Mouse (Mus musculus): ENCODE data around the gene Sohlh2. TPM values are rescaled to one million over a fixed set of nuclear protein-coding genes. Genes with fewer than 3 reads are reported as not detected.

Gene Sohlh2
- polyA plus RNA-seq, 1 experiment from 2014 or later, result 0.06 TPM

- no peaks in the 10 kb centered on the region for H3K27me3 ChIP-seq (replicated peaks)
- ATAC-seq, result no peak
- no peak overlapping the region for H3K4me3 ChIP-seq (replicated peaks)
- no peaks in the 10 kb centered on the region for H3K4me1 ChIP-seq (replicated peaks)
- no peaks in the 10 kb centered on the region for H3K9me3 ChIP-seq
- no peak overlapping the region for H3K27ac ChIP-seq
- no peak overlapping the region for H3K4me2 ChIP-seq (replicated peaks)
- H3K9ac ChIP-seq, result no peak overlapping the region
- no peaks in the 10 kb centered on the region for H3K36me3 ChIP-seq
- WGBS, result 64% methylated on average over 6 of the region's 6 CpGs
Measured at GRCm38 (mm10) chr3:55214413-55214812, 32.6 kb downstream of the Sohlh2 start.

- Histone ChIP-seq H3K4me1 (replicated peaks) (no peaks in the 10 kb centered on the region; the same call in 1 of the 2 replicates), H3K27ac (no peak overlapping the region), H3K4me2 (replicated peaks) (no peak overlapping the region), H3K9ac (no peak overlapping the region), H3K36me3 (no peaks in the 10 kb centered on the region), H3K27me3 (replicated peaks) (no peaks in the 10 kb centered on the region), H3K4me3 (replicated peaks) (no peak overlapping the region), H3K9me3 (no peaks in the 10 kb centered on the region)
- ATAC-seq, result no peak
- 87% methylated on average over 2 of the region's 2 CpGs for WGBS
Measured at GRCm38 (mm10) chr3:55222502-55222901, 40.7 kb downstream of the Sohlh2 start.

GRCm38 (mm10) chr3:55223862-55224261 is 42.0 kb downstream of the Sohlh2 start:
- H3K9ac ChIP-seq, result no peak overlapping the region
- no peaks in the 10 kb centered on the region for H3K36me3 ChIP-seq
- H3K27ac ChIP-seq, result no peak overlapping the region
- no peak for ATAC-seq
- H3K27me3 ChIP-seq (replicated peaks), result no peaks in the 10 kb centered on the region
- H3K9me3 ChIP-seq, result no peaks in the 10 kb centered on the region
- WGBS, result 72% methylated on average over 3 of the region's 3 CpGs
- H3K4me1 ChIP-seq (replicated peaks), result no peaks in the 10 kb centered on the region; the same call in 1 of the 2 replicates
- no peak overlapping the region for H3K4me3 ChIP-seq (replicated peaks)
- no peak overlapping the region for H3K4me2 ChIP-seq (replicated peaks)

GRCm38 (mm10) chr3:55226501-55227213 is 44.8 kb downstream of the Sohlh2 start:
- Histone ChIP-seq H3K27me3 (replicated peaks) (no peaks in the 10 kb centered on the region), H3K4me3 (replicated peaks) (no peak overlapping the region), H3K9ac (no peak overlapping the region), H3K36me3 (no peaks in the 10 kb centered on the region), H3K4me2 (replicated peaks) (peak overlapping the region; percentile 43), H3K9me3 (no peaks in the 10 kb centered on the region), H3K4me1 (replicated peaks) (no peaks in the 10 kb centered on the region; the same call in 1 of the 2 replicates), H3K27ac (no peak overlapping the region)
- 31% methylated on average over 18 of the region's 18 CpGs for WGBS
- peak; percentile 98 for ATAC-seq

GRCm38 (mm10) chr3:55227214-55227581 is 45.4 kb downstream of the Sohlh2 start:
- no peaks in the 10 kb centered on the region for H3K27me3 ChIP-seq (replicated peaks)
- no peaks in the 10 kb centered on the region for H3K36me3 ChIP-seq
- no peak overlapping the region for H3K4me3 ChIP-seq (replicated peaks)
- ATAC-seq, result peak; percentile 77
- H3K9ac ChIP-seq, result no peak overlapping the region
- no peaks in the 10 kb centered on the region for H3K9me3 ChIP-seq
- H3K27ac ChIP-seq, result no peak overlapping the region
- peak overlapping the region; percentile 43 for H3K4me2 ChIP-seq (replicated peaks)
- WGBS, result 37% methylated on average over 4 of the region's 4 CpGs
- H3K4me1 ChIP-seq (replicated peaks), result no peaks in the 10 kb centered on the region; the same call in 1 of the 2 replicates

GRCm38 (mm10) chr3:55241730-55242421 is 60.0 kb downstream of the Sohlh2 start, which contains the start of gene Dclk1:
TSS of gene Dclk1 (plus strand) at chr3:55242364.
- ATAC-seq, result peak; percentile 38
- peaks cover 12% of the 10 kb centered on the region for H3K4me1 ChIP-seq (replicated peaks)
- H3K36me3 ChIP-seq, result no peaks in the 10 kb centered on the region
- H3K9me3 ChIP-seq, result no peaks in the 10 kb centered on the region
- peak within 1 kb of the TSS; percentile 50 for H3K9ac ChIP-seq
- H3K27ac ChIP-seq, result peak within 1 kb of the TSS; percentile 44; the same call in 1 of the 2 replicates
- 47% methylated on average over 10 of the region's 10 CpGs for WGBS
- peak within 1 kb of the TSS; percentile 50 for H3K4me3 ChIP-seq (replicated peaks)
- H3K27me3 ChIP-seq (replicated peaks), result peaks cover 16% of the 10 kb centered on the region
- H3K4me2 ChIP-seq (replicated peaks), result peak within 1 kb of the TSS; percentile 94

GRCm38 (mm10) chr3:55242422-55243055 is 60.7 kb downstream of the Sohlh2 start:
- Histone ChIP-seq H3K27me3 (replicated peaks) (peaks cover 16% of the 10 kb centered on the region), H3K4me2 (replicated peaks) (peak overlapping the region; percentile 94), H3K9ac (peak overlapping the region; percentile 50), H3K27ac (peak overlapping the region; percentile 44; the same call in 1 of the 2 replicates), H3K36me3 (no peaks in the 10 kb centered on the region), H3K9me3 (no peaks in the 10 kb centered on the region), H3K4me3 (replicated peaks) (peak overlapping the region; percentile 50), H3K4me1 (replicated peaks) (peaks cover 12% of the 10 kb centered on the region)
- under 1% methylated on average over 43 of the region's 45 CpGs for WGBS
- ATAC-seq, result peak; percentile 89

- WGBS, result 3% methylated on average over 8 of the region's 8 CpGs
- peak overlapping the region; percentile 50 for H3K9ac ChIP-seq
- no peak; the same call in 1 of the 2 replicates for ATAC-seq
Measured at GRCm38 (mm10) chr3:55243056-55243471, 61.2 kb downstream of the Sohlh2 start.

GRCm38 (mm10) chr3:55244087-55244486 is 62.3 kb downstream of the Sohlh2 start:
- no peak for ATAC-seq
- peaks cover 12% of the 10 kb centered on the region for H3K4me1 ChIP-seq (replicated peaks)
- no peak overlapping the region for H3K4me3 ChIP-seq (replicated peaks)
- H3K9me3 ChIP-seq, result no peaks in the 10 kb centered on the region
- H3K36me3 ChIP-seq, result no peaks in the 10 kb centered on the region
- H3K4me2 ChIP-seq (replicated peaks), result no peak overlapping the region
- H3K27ac ChIP-seq, result no peak overlapping the region
- 80% methylated on average over 6 of the region's 6 CpGs for WGBS
- H3K27me3 ChIP-seq (replicated peaks), result peaks cover 16% of the 10 kb centered on the region
- H3K9ac ChIP-seq, result no peak overlapping the region

More at GRCm38 (mm10) chr3:55243056-55243471, 61.2 kb downstream of the Sohlh2 start:
- peaks cover 12% of the 10 kb centered on the region for H3K4me1 ChIP-seq (replicated peaks)
- peak overlapping the region; percentile 50 for H3K4me3 ChIP-seq (replicated peaks)
- H3K9me3 ChIP-seq, result no peaks in the 10 kb centered on the region
- no peaks in the 10 kb centered on the region for H3K36me3 ChIP-seq
- H3K4me2 ChIP-seq (replicated peaks), result peak overlapping the region; percentile 94
- peaks cover 16% of the 10 kb centered on the region for H3K27me3 ChIP-seq (replicated peaks)
- H3K27ac ChIP-seq, result no peak overlapping the region

- 88% methylated on average over 12 of the region's 12 CpGs for WGBS
- no peak overlapping the region for H3K4me2 ChIP-seq (replicated peaks)
- H3K9ac ChIP-seq, result no peak overlapping the region
- H3K27ac ChIP-seq, result no peak overlapping the region
- peaks cover 12% of the 10 kb centered on the region for H3K4me1 ChIP-seq (replicated peaks)
- peaks cover 13% of the 10 kb centered on the region for H3K27me3 ChIP-seq (replicated peaks)
- H3K9me3 ChIP-seq, result no peaks in the 10 kb centered on the region
- no peak for ATAC-seq
- H3K4me3 ChIP-seq (replicated peaks), result no peak overlapping the region
- H3K36me3 ChIP-seq, result no peaks in the 10 kb centered on the region
Measured at GRCm38 (mm10) chr3:55246618-55247272, 64.9 kb downstream of the Sohlh2 start.

GRCm38 (mm10) chr3:55248048-55248447 is 66.2 kb downstream of the Sohlh2 start:
- Histone ChIP-seq H3K9ac (no peak overlapping the region), H3K4me2 (replicated peaks) (no peak overlapping the region), H3K27ac (no peak overlapping the region), H3K4me1 (replicated peaks) (peaks cover 2% of the 10 kb centered on the region), H3K4me3 (replicated peaks) (no peak overlapping the region), H3K27me3 (replicated peaks) (peaks cover 5% of the 10 kb centered on the region), H3K9me3 (no peaks in the 10 kb centered on the region), H3K36me3 (no peaks in the 10 kb centered on the region)
- no peak for ATAC-seq
- 89% methylated on average over 3 of the region's 3 CpGs for WGBS

GRCm38 (mm10) chr3:55248508-55248907 is 66.7 kb downstream of the Sohlh2 start:
- H3K4me1 ChIP-seq (replicated peaks), result no peaks in the 10 kb centered on the region
- WGBS, result 76% methylated on average over 6 of the region's 6 CpGs
- peaks cover 4% of the 10 kb centered on the region for H3K27me3 ChIP-seq (replicated peaks)
- ATAC-seq, result no peak
- H3K4me2 ChIP-seq (replicated peaks), result no peak overlapping the region
- H3K9me3 ChIP-seq, result no peaks in the 10 kb centered on the region
- H3K27ac ChIP-seq, result no peak overlapping the region
- H3K4me3 ChIP-seq (replicated peaks), result no peak overlapping the region
- no peak overlapping the region for H3K9ac ChIP-seq
- H3K36me3 ChIP-seq, result no peaks in the 10 kb centered on the region

All from intestine, embryonic 15.5 days (tissue).